Mouse (Mus musculus): ENCODE measurements around the gene Tiam2.

- TF ChIP-seq CTCF (conservative IDR thresholded peaks at IDR 0.05; ENCODE audit: insufficient read depth, insufficient read length, low read depth, low read length): no peak
- TF ChIP-seq POLR2A (IDR thresholded peaks at IDR 0.05; ENCODE audit: low read depth, low read length): no peak
Measured at GRCm38 (mm10) chr17:3389741-3390140, 63.4 kb downstream of the Tiam2 start.

All from kidney, adult 2 months (tissue).